Mouse (Mus musculus) common myeloid progenitor, adult 5-6 weeks (primary cell): ENCODE measurements around the gene Gm5591. TPM values are rescaled to one million over a fixed set of nuclear protein-coding genes. Genes with fewer than 3 reads are reported as not detected.
"Not testable (repeated sequence)": the region's sequence is repeated elsewhere in the genome, so short reads cannot be mapped to it uniquely, and the experiment has no call there.

Source experiments
- ATAC-seq: replicated peaks from 2 replicates; pipeline ENCODE4 v1.8.0; 2016; ENCODE audit warnings: low read depth, mild to moderate bottlenecking, moderate TSS enrichment, inconsistent platforms; ENCODE audit not compliant: poor library complexity, severe bottlenecking
- total RNA-seq: library from RNA; stranded (forward); fragments of 200-1000, 187-1606 nt; gene quantifications from 2 replicates; pipeline ENCODE4 v1.2.3, GENCODE M21; 2017

Gm5591 gene
- not detected in 2 replicates for total RNA-seq

DNA sequence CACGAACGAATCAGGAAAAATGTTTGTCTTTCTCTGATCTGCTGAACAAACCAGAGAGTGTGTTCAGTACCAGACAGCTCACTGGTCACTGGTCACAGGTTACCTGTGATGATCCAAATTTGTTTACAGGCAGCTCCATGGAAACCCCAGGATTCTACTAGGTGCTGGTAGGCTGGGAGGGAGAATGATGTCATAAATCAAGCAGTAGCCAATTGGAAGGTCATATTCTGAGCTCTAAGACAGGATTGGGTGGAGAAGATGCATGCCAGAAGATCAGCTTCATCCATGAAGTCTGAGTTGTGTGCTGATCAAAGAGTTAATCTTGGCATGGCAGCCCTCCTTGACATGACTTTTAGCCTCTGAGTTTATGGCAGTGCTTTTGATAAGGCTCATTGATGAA lies at the start of gene Gm5591:
Gm5591 (minus strand) TSS at position 101 of the 400 bp plus-strand sequence.
- ATAC-seq, result not testable (repeated sequence)

DNA sequence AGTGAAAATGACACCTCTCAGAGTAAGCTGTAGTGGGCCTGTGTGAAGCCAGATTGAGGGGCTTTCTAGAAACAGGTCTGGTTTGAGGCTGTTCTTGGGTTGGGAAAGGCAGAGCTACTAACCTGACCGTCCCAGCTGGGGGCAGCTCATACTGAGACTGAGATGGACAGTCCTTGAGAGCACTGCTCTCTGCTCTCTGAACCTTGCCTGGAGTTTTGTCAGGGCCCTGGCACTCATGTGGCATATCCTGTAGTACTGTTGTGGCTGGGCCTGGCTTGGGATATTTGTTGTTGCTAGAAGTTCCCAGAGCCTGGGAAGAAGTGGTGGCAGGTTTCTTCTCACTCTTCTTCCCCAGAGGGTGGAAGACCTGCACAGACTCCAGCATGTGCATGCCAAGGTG lies 39.5 kb downstream of the Gm5591 start:
- not testable (repeated sequence) for ATAC-seq
